Comparison of ENCODE assay signal across 8 mouse cellular contexts in genomic region chr17:71526711-71527564, GRCm38 (mm10). TPM values are rescaled to one million over a fixed set of nuclear protein-coding genes. Genes with fewer than 3 reads are reported as not detected.
DNase-seq lines count a peak whose midpoint lies in the region; ATAC-seq and TF ChIP-seq lines count a peak whose summit lies in the region.

Gene Ndc80 (minus strand): TSS chr17:71526857.

- H3K27ac ChIP-seq in hindbrain, embryonic 10.5 days, result peak within 1 kb of the TSS; percentile 95
- H3K27ac ChIP-seq in lung, postnatal 0 days (ENCODE audit: low read length), result peak within 1 kb of the TSS; percentile 94

- no peak for TF ChIP-seq EP300 in lung, postnatal 0 days (IDR thresholded peaks at IDR 0.05)

- peaks cover 23% of the 10 kb centered on the region for H3K4me1 ChIP-seq in hindbrain, embryonic 10.5 days (replicated peaks)
- H3K4me1 ChIP-seq in lung, postnatal 0 days (ENCODE audit: insufficient read depth, low read depth, low read length), result no peaks in the 10 kb centered on the region

- under 1% methylated on average over 66 of the region's 66 CpGs for WGBS in hindbrain, embryonic 10.5 days
- WGBS in lung, postnatal 0 days, result under 1% methylated on average over 66 of the region's 66 CpGs

- H3K36me3 ChIP-seq in hindbrain, embryonic 10.5 days, result peaks cover 11% of the 10 kb centered on the region
- no peaks in the 10 kb centered on the region for H3K36me3 ChIP-seq in lung, postnatal 0 days (ENCODE audit: insufficient read depth, low read length)

- H3K9ac ChIP-seq in lung, postnatal 0 days (replicated peaks; ENCODE audit: low read depth), result peak within 1 kb of the TSS; percentile 47; the same call in 1 of the 2 replicates

- peak; percentile 41; the same call in 1 of the 2 replicates for TF ChIP-seq CTCF in lung, postnatal 0 days (IDR thresholded peaks at IDR 0.05)

- peak; percentile 98 for ATAC-seq in frontal cortex, adult (ENCODE audit: low TSS enrichment)
- peak; percentile 100 for ATAC-seq in lung, postnatal 0 days

- peak; percentile 99 for DNase-seq in MN1 (ENCODE audit: low spot score)
- DNase-seq in cerebellum, adult 9-10 months, result peak; percentile 94
- peak; percentile 95 for DNase-seq in hindbrain, embryonic 10.5 days (ENCODE audit: low spot score)
- DNase-seq in layer of hippocampus, adult 9-11 months, result peak; percentile 94
- peak; percentile 96 for DNase-seq in lung, postnatal 0 days (ENCODE audit: low spot score)
- DNase-seq in ovary, postnatal 14 days (ENCODE audit: low spot score), result peak; percentile 87
- DNase-seq in thymus, postnatal 14 days, result peak; percentile 91

- H3K4me3 ChIP-seq in hindbrain, embryonic 10.5 days, result peak within 1 kb of the TSS; percentile 68
- peak within 1 kb of the TSS; percentile 41 for H3K4me3 ChIP-seq in lung, postnatal 0 days (ENCODE audit: low read depth, low read length)

- H3K9me3 ChIP-seq in hindbrain, embryonic 10.5 days, result no peaks in the 10 kb centered on the region
- H3K9me3 ChIP-seq in lung, postnatal 0 days (ENCODE audit: low read length), result no peaks in the 10 kb centered on the region

- H3K27me3 ChIP-seq in hindbrain, embryonic 10.5 days (ENCODE audit: insufficient read depth, poor library complexity, severe bottlenecking), result no peaks in the 10 kb centered on the region
- no peaks in the 10 kb centered on the region for H3K27me3 ChIP-seq in lung, postnatal 0 days (replicated peaks; ENCODE audit: insufficient read depth, low read length)

- peak within 1 kb of the TSS; percentile 83 for H3K4me2 ChIP-seq in lung, postnatal 0 days (replicated peaks; ENCODE audit: low read depth, low read length)

RNA-seq across cellular contexts. Expression of gene Ndc80, which starts in this region (rescaled TPM):
- 38.4 and 59.5 TPM in 2 replicates for polyA plus RNA-seq in hindbrain, embryonic 10.5 days (2016; fragmentation: Nextera tagmentation; extraction: Ambion mirVana)
- polyA plus RNA-seq in lung, postnatal 0 days (2015; fragmentation: Nextera tagmentation; extraction: Ambion mirVana), result 3.2 and 3.3 TPM in 2 replicates

Comparison
In these comparisons a context has a peak if more than half of its experiments do, and no peak if none do; other contexts are left out.
1. Peak in every context shown above with its lines: DNase-seq, ATAC-seq, H3K4me3 ChIP-seq and H3K27ac ChIP-seq.